Mouse (Mus musculus): ENCODE measurements around the gene Adap1. TPM values are rescaled to one million over a fixed set of nuclear protein-coding genes. Genes with fewer than 3 reads are reported as not detected.
A peak's percentile ranks its signal among the peaks of the same experiment; 100 is the strongest.

The Adap1 gene
- polyA plus RNA-seq, 1 experiment from 2014 or later, result 8.1 TPM

- H3K27ac ChIP-seq (ENCODE audit: low read depth, low read length), result peak overlapping the region; percentile 77
- peak overlapping the region; percentile 75 for H3K9ac ChIP-seq (ENCODE audit: low read depth, low read length)
- no peaks in the 10 kb centered on the region for H3K27me3 ChIP-seq (replicated peaks; ENCODE audit: control insufficient read depth, insufficient read depth, low read length)
- peaks cover 45% of the 10 kb centered on the region for H3K4me1 ChIP-seq (replicated peaks; ENCODE audit: control insufficient read depth, insufficient read depth, low read length)
- peaks cover 24% of the 10 kb centered on the region for H3K36me3 ChIP-seq (ENCODE audit: control insufficient read depth, insufficient read depth, low read length)
- no peaks in the 10 kb centered on the region for H3K9me3 ChIP-seq (ENCODE audit: control insufficient read depth, low read length)
- WGBS, result 1% methylated on average over 8 of the region's 8 CpGs
- H3K4me2 ChIP-seq, result peak overlapping the region; percentile 98
- H3K4me3 ChIP-seq (ENCODE audit: low read depth, low read length), result peak overlapping the region; percentile 86
- ATAC-seq (replicated peaks; ENCODE audit: low FRiP score) (peak; percentile 25), DNase-seq (ENCODE audit: low spot score) (no peak)
These were observed 73.7 kb downstream of the Adap1 start for GRCm38 (mm10) chr5:139251736-139252080.

- Histone ChIP-seq H3K9me3 (ENCODE audit: control insufficient read depth, low read length) (no peaks in the 10 kb centered on the region), H3K4me1 (replicated peaks; ENCODE audit: control insufficient read depth, insufficient read depth, low read length) (peaks cover 43% of the 10 kb centered on the region), H3K27me3 (replicated peaks; ENCODE audit: control insufficient read depth, insufficient read depth, low read length) (no peaks in the 10 kb centered on the region), H3K36me3 (ENCODE audit: control insufficient read depth, insufficient read depth, low read length) (peaks cover 26% of the 10 kb centered on the region), H3K27ac (ENCODE audit: low read depth, low read length) (peak overlapping the region; percentile 77; the same call in 1 of the 2 replicates), H3K4me3 (ENCODE audit: low read depth, low read length) (peak overlapping the region; percentile 86), H3K9ac (ENCODE audit: low read depth, low read length) (peak overlapping the region; percentile 75), H3K4me2 (peak overlapping the region; percentile 98)
- 81% methylated on average over 7 of the region's 7 CpGs for WGBS
- DNase-seq (ENCODE audit: low spot score) (no peak), ATAC-seq (replicated peaks; ENCODE audit: low FRiP score) (no peak)
These were observed 74.1 kb downstream of the Adap1 start for GRCm38 (mm10) chr5:139251279-139251678.

DNA sequence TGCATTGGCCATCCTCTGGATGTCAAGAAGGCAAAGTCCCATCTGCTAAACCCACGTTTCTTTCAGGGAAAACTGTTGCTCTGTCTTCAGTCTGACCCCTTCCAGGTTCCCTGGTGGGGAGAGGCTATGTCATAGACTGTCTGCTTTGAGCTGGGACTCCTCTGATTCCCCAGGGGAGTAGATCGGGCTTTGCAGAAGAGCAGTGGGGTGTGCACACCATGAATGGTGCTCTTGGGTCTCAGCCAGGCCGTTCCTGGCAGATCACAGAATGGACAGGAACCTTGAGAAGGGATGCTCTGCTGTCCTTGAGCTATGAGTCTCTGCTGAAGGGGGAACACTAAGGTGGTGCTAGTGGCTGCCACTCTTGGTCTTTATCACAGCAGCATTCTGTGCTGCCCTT lies 76.6 kb downstream of the Adap1 start:
- peaks cover 41% of the 10 kb centered on the region for H3K36me3 ChIP-seq (ENCODE audit: control insufficient read depth, insufficient read depth, low read length)
- no peak overlapping the region for H3K4me3 ChIP-seq (ENCODE audit: low read depth, low read length)
- H3K4me1 ChIP-seq (replicated peaks; ENCODE audit: control insufficient read depth, insufficient read depth, low read length), result peaks cover 24% of the 10 kb centered on the region
- DNase-seq (ENCODE audit: low spot score) (no peak), ATAC-seq (replicated peaks; ENCODE audit: low FRiP score) (no peak)
- H3K27me3 ChIP-seq (replicated peaks; ENCODE audit: control insufficient read depth, insufficient read depth, low read length), result no peaks in the 10 kb centered on the region
- 85% methylated on average over 3 of the region's 3 CpGs for WGBS
- no peak overlapping the region for H3K4me2 ChIP-seq
- H3K27ac ChIP-seq (ENCODE audit: low read depth, low read length), result no peak overlapping the region
- H3K9me3 ChIP-seq (ENCODE audit: control insufficient read depth, low read length), result no peaks in the 10 kb centered on the region
- H3K9ac ChIP-seq (ENCODE audit: low read depth, low read length), result no peak overlapping the region

- Histone ChIP-seq H3K4me1 (replicated peaks; ENCODE audit: control insufficient read depth, insufficient read depth, low read length) (peaks cover 18% of the 10 kb centered on the region), H3K27ac (ENCODE audit: low read depth, low read length) (0 out of 2 replicates have a peak overlapping the region, but pooled peaks have one; percentile 26), H3K27me3 (replicated peaks; ENCODE audit: control insufficient read depth, insufficient read depth, low read length) (no peaks in the 10 kb centered on the region), H3K4me2 (no peak overlapping the region), H3K9ac (ENCODE audit: low read depth, low read length) (no peak overlapping the region), H3K4me3 (ENCODE audit: low read depth, low read length) (no peak overlapping the region), H3K9me3 (ENCODE audit: control insufficient read depth, low read length) (no peaks in the 10 kb centered on the region), H3K36me3 (ENCODE audit: control insufficient read depth, insufficient read depth, low read length) (peaks cover 44% of the 10 kb centered on the region)
- whole genome bisulfite sequencing, result 51% methylated on average over 3 of the region's 3 CpGs
- ATAC-seq (replicated peaks; ENCODE audit: low FRiP score) (no peak), DNase-seq (ENCODE audit: low spot score) (no peak)
These were observed 77.7 kb downstream of the Adap1 start for GRCm38 (mm10) chr5:139247767-139248166.

DNA sequence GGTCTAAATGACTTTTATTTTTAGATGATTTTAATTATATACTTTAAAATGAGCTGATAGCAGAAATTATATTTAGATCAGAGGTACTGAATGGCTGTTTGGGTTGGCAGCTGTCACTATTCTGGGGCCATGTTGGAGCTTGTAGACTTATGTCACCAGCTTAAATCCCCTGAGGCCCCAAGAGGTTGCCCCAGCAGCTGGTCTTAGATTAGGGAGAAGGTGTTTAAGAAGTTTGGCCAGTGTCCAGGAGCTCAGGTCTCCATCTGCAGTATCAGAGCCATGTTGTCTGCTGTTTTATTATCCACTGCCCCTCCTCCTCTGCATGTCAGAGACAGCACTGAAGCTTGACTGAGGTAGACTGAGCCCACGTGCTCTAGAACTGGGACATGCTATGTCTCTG lies 82.0 kb downstream of the Adap1 start:
- WGBS, result 92% methylated on average over 1 of the region's 1 CpGs
- Histone ChIP-seq H3K27me3 (replicated peaks; ENCODE audit: control insufficient read depth, insufficient read depth, low read length) (no peaks in the 10 kb centered on the region), H3K9ac (ENCODE audit: low read depth, low read length) (no peak overlapping the region), H3K4me3 (ENCODE audit: low read depth, low read length) (no peak overlapping the region), H3K4me2 (no peak overlapping the region), H3K4me1 (replicated peaks; ENCODE audit: control insufficient read depth, insufficient read depth, low read length) (peaks cover 10% of the 10 kb centered on the region; the same call in 1 of the 2 replicates), H3K27ac (ENCODE audit: low read depth, low read length) (no peak overlapping the region), H3K36me3 (ENCODE audit: control insufficient read depth, insufficient read depth, low read length) (peaks cover 64% of the 10 kb centered on the region), H3K9me3 (ENCODE audit: control insufficient read depth, low read length) (no peaks in the 10 kb centered on the region)
- DNase-seq (ENCODE audit: low spot score), result no peak
- ATAC-seq (replicated peaks; ENCODE audit: low FRiP score), result no peak

DNA sequence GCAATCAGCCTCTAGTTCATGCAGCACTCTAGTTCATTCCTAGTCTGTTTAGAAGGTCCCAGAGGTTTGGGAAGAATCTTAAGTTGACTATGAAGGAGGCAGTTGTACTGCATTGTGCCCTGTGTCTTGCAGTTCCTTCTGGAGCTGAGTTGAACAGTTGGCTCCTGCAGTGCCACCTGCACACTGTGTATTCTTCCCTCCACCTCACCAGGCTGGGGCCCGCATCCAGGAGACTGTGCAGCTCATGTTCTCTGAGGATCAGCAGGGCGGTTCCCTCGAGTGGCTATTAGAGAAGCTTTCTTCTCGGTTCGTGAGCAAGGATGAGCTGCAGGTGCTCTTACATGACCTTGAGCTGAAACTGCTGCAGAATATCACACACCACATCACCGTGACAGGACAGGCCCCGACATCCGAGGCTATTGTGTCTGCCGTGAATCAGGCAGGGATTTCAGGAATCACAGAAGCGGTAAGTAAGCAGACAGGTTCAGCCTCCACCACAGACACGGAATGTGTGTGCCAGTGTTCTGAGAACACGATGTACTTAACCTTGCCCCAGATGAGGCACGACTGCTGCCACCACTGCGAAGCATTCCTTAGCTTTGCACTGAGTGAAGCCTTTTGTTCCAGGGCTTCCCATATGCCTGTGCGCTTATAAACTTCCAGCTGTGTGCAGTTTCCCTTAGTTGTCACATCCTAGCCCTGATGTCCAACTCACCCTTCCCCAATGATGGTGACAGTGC lies 84.2 kb downstream of the Adap1 start:
- H3K27ac ChIP-seq (ENCODE audit: low read depth, low read length), result no peak overlapping the region
- H3K4me3 ChIP-seq (ENCODE audit: low read depth, low read length), result no peak overlapping the region
- ATAC-seq (replicated peaks; ENCODE audit: low FRiP score) (no peak), DNase-seq (ENCODE audit: low spot score) (no peak)
- H3K9me3 ChIP-seq (ENCODE audit: control insufficient read depth, low read length), result no peaks in the 10 kb centered on the region
- 94% methylated on average over 15 of the region's 15 CpGs for WGBS
- no peaks in the 10 kb centered on the region for H3K4me1 ChIP-seq (replicated peaks; ENCODE audit: control insufficient read depth, insufficient read depth, low read length)
- H3K36me3 ChIP-seq (ENCODE audit: control insufficient read depth, insufficient read depth, low read length), result peaks cover 65% of the 10 kb centered on the region
- H3K27me3 ChIP-seq (replicated peaks; ENCODE audit: control insufficient read depth, insufficient read depth, low read length), result no peaks in the 10 kb centered on the region
- H3K4me2 ChIP-seq, result no peak overlapping the region
- H3K9ac ChIP-seq (ENCODE audit: low read depth, low read length), result no peak overlapping the region

DNA sequence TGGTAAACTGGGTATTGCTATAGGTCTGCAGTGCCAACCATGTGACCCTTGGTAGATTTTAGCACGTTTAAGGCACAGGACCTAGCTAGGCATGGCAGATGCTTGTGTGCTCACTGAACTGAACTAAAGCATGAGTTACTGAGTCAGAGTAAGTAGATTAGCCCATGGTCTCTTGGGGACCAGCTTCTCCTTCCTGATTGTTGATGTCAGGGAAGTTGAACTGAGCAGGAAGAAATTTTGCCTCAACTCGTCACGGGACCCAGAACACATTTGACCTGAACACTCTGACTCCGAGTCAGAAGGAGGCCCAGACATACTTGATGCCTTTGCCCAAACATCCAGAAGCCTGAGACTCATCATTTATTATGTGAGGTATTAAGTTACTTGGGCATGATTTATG lies 88.0 kb downstream of the Adap1 start:
- no peak overlapping the region for H3K9ac ChIP-seq (ENCODE audit: low read depth, low read length)
- no peak overlapping the region for H3K27ac ChIP-seq (ENCODE audit: low read depth, low read length)
- no peaks in the 10 kb centered on the region for H3K4me1 ChIP-seq (replicated peaks; ENCODE audit: control insufficient read depth, insufficient read depth, low read length)
- H3K4me3 ChIP-seq (ENCODE audit: low read depth, low read length), result no peak overlapping the region
- 90% methylated on average over 4 of the region's 4 CpGs for WGBS
- H3K9me3 ChIP-seq (ENCODE audit: control insufficient read depth, low read length), result no peaks in the 10 kb centered on the region
- H3K36me3 ChIP-seq (ENCODE audit: control insufficient read depth, insufficient read depth, low read length), result peaks cover 72% of the 10 kb centered on the region
- DNase-seq (ENCODE audit: low spot score) (no peak), ATAC-seq (replicated peaks; ENCODE audit: low FRiP score) (no peak)
- H3K4me2 ChIP-seq, result no peak overlapping the region
- no peaks in the 10 kb centered on the region for H3K27me3 ChIP-seq (replicated peaks; ENCODE audit: control insufficient read depth, insufficient read depth, low read length)

GRCm38 (mm10) chr5:139234423-139234822 lies 91.0 kb downstream of the Adap1 start:
- no peak for ATAC-seq (replicated peaks; ENCODE audit: low FRiP score)

GRCm38 (mm10) chr5:139232083-139232482 lies 93.3 kb downstream of the Adap1 start:
- no peak overlapping the region for H3K4me2 ChIP-seq
- no peak overlapping the region for H3K27ac ChIP-seq (ENCODE audit: low read depth, low read length)
- ATAC-seq (replicated peaks; ENCODE audit: low FRiP score) (no peak), DNase-seq (ENCODE audit: low spot score) (no peak)
- 74% methylated on average over 3 of the region's 3 CpGs for WGBS
- no peaks in the 10 kb centered on the region for H3K27me3 ChIP-seq (replicated peaks; ENCODE audit: control insufficient read depth, insufficient read depth, low read length)
- no peaks in the 10 kb centered on the region for H3K4me1 ChIP-seq (replicated peaks; ENCODE audit: control insufficient read depth, insufficient read depth, low read length)
- peaks cover 55% of the 10 kb centered on the region for H3K36me3 ChIP-seq (ENCODE audit: control insufficient read depth, insufficient read depth, low read length)
- no peak overlapping the region for H3K4me3 ChIP-seq (ENCODE audit: low read depth, low read length)
- H3K9me3 ChIP-seq (ENCODE audit: control insufficient read depth, low read length), result no peaks in the 10 kb centered on the region
- no peak overlapping the region for H3K9ac ChIP-seq (ENCODE audit: low read depth, low read length)

More at GRCm38 (mm10) chr5:139234423-139234822, 91.0 kb downstream of the Adap1 start:
- Histone ChIP-seq H3K9ac (ENCODE audit: low read depth, low read length) (no peak overlapping the region), H3K4me1 (replicated peaks; ENCODE audit: control insufficient read depth, insufficient read depth, low read length) (no peaks in the 10 kb centered on the region), H3K27me3 (replicated peaks; ENCODE audit: control insufficient read depth, insufficient read depth, low read length) (no peaks in the 10 kb centered on the region), H3K9me3 (ENCODE audit: control insufficient read depth, low read length) (no peaks in the 10 kb centered on the region), H3K27ac (ENCODE audit: low read depth, low read length) (no peak overlapping the region), H3K36me3 (ENCODE audit: control insufficient read depth, insufficient read depth, low read length) (peaks cover 62% of the 10 kb centered on the region), H3K4me3 (ENCODE audit: low read depth, low read length) (no peak overlapping the region), H3K4me2 (no peak overlapping the region)
- no peak for DNase-seq (ENCODE audit: low spot score)
- WGBS, result 93% methylated on average over 4 of the region's 4 CpGs
